Comparison of ENCODE assay signal across 17 mouse cellular contexts in the genomic region with DNA sequence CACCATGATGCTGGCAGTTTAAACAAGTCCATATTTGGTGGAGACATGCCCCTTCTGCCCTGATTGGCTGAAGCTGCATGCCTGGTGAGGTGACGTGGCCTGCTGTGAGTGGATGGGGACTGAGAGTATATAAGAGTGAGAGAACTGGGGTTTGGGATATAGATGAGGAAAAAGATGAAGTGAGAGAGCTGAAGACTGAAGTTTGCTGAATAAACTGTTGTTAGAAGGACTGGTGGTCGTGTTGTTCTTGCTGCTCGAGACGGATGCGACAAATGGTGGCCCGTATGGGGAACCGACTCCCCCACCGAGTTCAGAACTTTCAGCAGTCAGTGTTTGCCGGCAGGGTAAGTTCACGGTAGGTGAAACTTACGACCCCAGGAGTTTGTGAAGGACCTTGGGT. TPM values are rescaled to one million over a fixed set of nuclear protein-coding genes. Genes with fewer than 3 reads are reported as not detected.
DNase-seq lines count a peak whose midpoint lies in the region; TF ChIP-seq lines count a peak whose summit lies in the region.
"Not testable (repeated sequence)": the region's sequence is repeated elsewhere in the genome, so short reads cannot be mapped to it uniquely, and the experiment has no call there.
"Had no signal": no experiment of that assay in that cellular context is flagged by ENCODE, and none has a peak within 500 bp of the region (broad histone marks: within the 10 kb centered on the region; RNA-seq: fewer than 3 reads in every experiment).

No protein-coding gene starts in this region.

- H3ac ChIP-seq in myocyte (ENCODE audit: control insufficient read depth, insufficient read length) = not testable (repeated sequence)

- H3K27ac ChIP-seq in CH12.LX (ENCODE audit: insufficient read depth, low read depth) = peak overlapping the region; percentile 31; the same call in 1 of the 2 replicates

- H3K27me3 ChIP-seq in CH12.LX (replicated peaks); myocyte (ENCODE audit: control insufficient read depth, insufficient read depth, insufficient read length): not testable (repeated sequence)

- not testable (repeated sequence) for H3K36me3 ChIP-seq in CH12.LX (replicated peaks in 1 of 2; ENCODE audit: control insufficient read depth in 1 of 2, insufficient read depth in 1 of 2, low read length in 1 of 2); myocyte (ENCODE audit: control insufficient read depth, insufficient read depth)

- not testable (repeated sequence) for TF ChIP-seq RAD21 in CH12.LX (IDR thresholded peaks at IDR 0.05; ENCODE audit: low read depth, low read length)

- H3K9me3 ChIP-seq in CH12.LX (replicated peaks; ENCODE audit: low read length) = not testable (repeated sequence)

- H3K79me2 ChIP-seq in CH12.LX (replicated peaks; ENCODE audit: control insufficient read depth, extremely low read depth, insufficient read depth, poor library complexity, severe bottlenecking); myocyte (ENCODE audit: control insufficient read depth, insufficient read depth): not testable (repeated sequence)

- TF ChIP-seq CTCF in CH12.LX (conservative IDR thresholded peaks at IDR 0.05 in 1 of 2, IDR thresholded peaks at IDR 0.05 in 1 of 2; ENCODE audit: low read depth in 2 of 2, low read length in 2 of 2) = not testable (repeated sequence)

- peak overlapping the region; percentile 39 to 57 (median 52) for H3K4me3 ChIP-seq in CH12.LX (replicated peaks in 1 of 3; ENCODE audit: low read depth in 2 of 3, low read length in 2 of 3, poor library complexity in 1 of 3)
- not testable (repeated sequence) for H3K4me3 ChIP-seq in myocyte

- not testable (repeated sequence) for H3K4me1 ChIP-seq in CH12.LX (ENCODE audit: control insufficient read depth in 1 of 2, insufficient read depth in 2 of 2)

- dilution Hi-C loops in CH12.LX (cut with MboI; ENCODE audit: extremely low pct_ligation_motif_present, extremely low pct_unique_long_range_greater_than_20kb, low sequenced_read_pairs) = not testable (repeated sequence)

- peak; percentile 63 for TF ChIP-seq POLR2A in CH12.LX (IDR thresholded peaks at IDR 0.05; ENCODE audit: low read depth, low read length)
- TF ChIP-seq POLR2A in myocyte (IDR thresholded peaks at IDR 0.05; ENCODE audit: insufficient read length, low read depth) = not testable (repeated sequence)

- in situ Hi-C loops in CH12.LX (cut with MboI; ENCODE audit: low pct_ligation_motif_present, low pct_unique_long_range_greater_than_20kb, low sequenced_read_pairs) = not testable (repeated sequence)

- not testable (repeated sequence) for TF ChIP-seq EP300 in CH12.LX (IDR thresholded peaks at IDR 0.05; ENCODE audit: low read length)

- H3K9ac ChIP-seq in CH12.LX (ENCODE audit: insufficient read depth, low read depth) = peak overlapping the region; percentile 66; the same call in 1 of the 2 replicates

- H3K4me2 ChIP-seq in CH12.LX (ENCODE audit: insufficient read depth, low read depth, poor library complexity, severe bottlenecking) = not testable (repeated sequence)
- peak overlapping the region; percentile 24 for H3K4me2 ChIP-seq in myocyte (ENCODE audit: low read depth)

- DNase-seq in CH12.LX (ENCODE audit: extremely low read depth) = not testable (repeated sequence)

TF ChIP-seq in CH12.LX, 34 proteins besides CTCF, POLR2A, EP300 and RAD21:
- 0 out of 2 replicates have a peak, but pooled peaks have one; percentile 27 for TF ChIP-seq CHD2 (IDR thresholded peaks at IDR 0.05; ENCODE audit: low read length)
- peak; percentile 85 for TF ChIP-seq TBP (conservative IDR thresholded peaks at IDR 0.05; ENCODE audit: low read depth, low read length)
- 0 out of 2 replicates have a peak, but pooled peaks have one; percentile 31 for TF ChIP-seq NELFE (IDR thresholded peaks at IDR 0.05; ENCODE audit: low read depth, low read length)

RNA-seq across cellular contexts. Expression of a gene that starts 48.6 kb away (rescaled TPM):
- 6.9 and 9.6 TPM in 2 replicates for total RNA-seq in CH12.LX (2012; rRNA removed)
- total RNA-seq in CH12.LX (2014; rRNA removed) = 19.3 and 20.7 TPM in 2 replicates
- 13.7 and 18.5 TPM in 2 replicates for polyA plus RNA-seq in CH12.LX (2012; ENCODE audit: insufficient read length, low read depth)
- polyA plus RNA-seq in myocyte (2012; fragmentation: generic; extraction: Trizol) = 0.07 TPM
- total RNA-seq: adrenal gland, adult 18-20 months; adrenal gland, adult 2 months; adrenal gland, adult 8-10 months; adrenal gland, postnatal 10 days; adrenal gland, postnatal 14 days; adrenal gland, postnatal 25 days; adrenal gland, postnatal 36 days; adrenal gland, postnatal 4 days; ES-E14; G1E; MEL had no signal
- polyA plus RNA-seq: activated CD4-positive, CD25-positive, alpha-beta regulatory T cell, adult 4 months; adrenal gland, adult 2 months; brain, embryonic 14.5 days; CD4-positive, CD25-positive, alpha-beta regulatory T cell, adult 4 months; cerebellum, adult 2 months; G1E had no signal

Comparison
In these comparisons a context has a peak if more than half of its experiments do, and no peak if none do; other contexts are left out.
1. RNA of a gene that starts 48.6 kb away (polyA plus RNA-seq): 13.7 to 18.5 TPM in CH12.LX; 0.07 TPM in myocyte (single experiment); every median in the first group is over 10 times any median in the second.